Mouse (Mus musculus) frontal cortex, postnatal 10 days (tissue): ENCODE measurements at regions not wholly inside any gene's neighbourhood (a gene's known extent, or its start where the extent isn't known, plus 50 kb on each side); places are given as distances from the start of the nearest gene placed in this dataset.

Experiments
- DNase-seq, 2 experiments: peaks; one replicate each; pipeline ENCODE4 v3.0.0; 2022; ENCODE audit warnings: low spot score in 2 of 2, mixed read lengths in 1 of 2

DNA sequence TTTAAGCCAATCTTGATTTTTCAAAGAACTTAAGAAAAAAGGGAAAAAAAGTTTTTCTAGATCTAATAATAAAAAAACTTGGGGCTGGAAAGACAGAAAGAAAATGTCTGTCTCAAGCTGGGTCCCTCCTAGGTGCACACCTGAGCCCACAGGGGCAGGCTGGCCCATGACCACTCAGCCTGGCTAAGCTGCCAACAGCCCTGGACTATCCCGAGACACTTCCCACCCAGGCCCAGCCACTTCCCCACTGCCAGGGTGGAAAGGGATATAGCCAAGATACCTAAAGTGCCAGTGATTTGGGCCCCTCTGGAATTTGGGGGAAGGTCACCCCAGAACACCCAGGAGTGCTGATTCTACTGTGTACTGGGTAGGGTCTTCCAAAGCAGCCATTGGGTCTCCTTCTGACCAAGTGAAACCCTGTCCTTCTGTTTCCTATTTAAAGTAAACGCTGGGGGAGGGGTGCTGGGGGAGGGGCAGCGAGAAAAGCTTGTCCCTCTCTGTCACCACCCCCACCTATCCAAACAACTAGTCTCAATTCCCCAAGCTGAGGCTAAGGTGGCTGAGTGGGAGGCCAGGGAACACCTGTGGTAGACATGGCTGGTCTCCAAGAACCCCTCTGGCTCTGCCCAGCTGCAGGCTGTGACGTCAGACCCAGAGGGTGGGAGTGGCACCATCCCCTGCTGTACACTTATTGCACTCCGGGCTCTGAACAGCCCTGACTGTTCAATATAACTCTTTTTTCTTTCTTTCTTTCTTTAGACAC lies 62.6 kb downstream of the Mcfd2 start:
- no peak for DNase-seq

DNA sequence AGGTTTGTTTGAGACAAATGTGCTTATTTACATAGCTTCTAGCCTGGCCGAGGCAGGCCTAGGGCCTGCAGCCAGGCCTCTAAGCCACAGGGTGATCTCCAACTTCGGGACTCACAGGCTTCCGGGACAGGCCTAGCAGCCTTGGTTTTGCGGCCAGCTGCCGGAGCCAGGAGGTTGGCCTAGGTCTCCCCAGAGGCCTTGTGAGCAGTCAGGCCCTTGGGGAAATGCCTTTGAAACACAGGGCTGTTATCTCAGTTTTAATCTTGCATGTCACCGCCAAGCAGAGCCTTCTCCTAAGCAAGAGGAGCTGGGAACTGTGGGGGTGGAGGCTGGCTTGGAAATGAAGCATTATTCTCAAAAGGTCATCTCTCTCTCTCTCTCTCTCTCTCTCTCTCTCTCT lies 63.2 kb downstream of the Mcfd2 start:
- DNase-seq: peak in 1 of 2 experiments; percentile 22

DNA sequence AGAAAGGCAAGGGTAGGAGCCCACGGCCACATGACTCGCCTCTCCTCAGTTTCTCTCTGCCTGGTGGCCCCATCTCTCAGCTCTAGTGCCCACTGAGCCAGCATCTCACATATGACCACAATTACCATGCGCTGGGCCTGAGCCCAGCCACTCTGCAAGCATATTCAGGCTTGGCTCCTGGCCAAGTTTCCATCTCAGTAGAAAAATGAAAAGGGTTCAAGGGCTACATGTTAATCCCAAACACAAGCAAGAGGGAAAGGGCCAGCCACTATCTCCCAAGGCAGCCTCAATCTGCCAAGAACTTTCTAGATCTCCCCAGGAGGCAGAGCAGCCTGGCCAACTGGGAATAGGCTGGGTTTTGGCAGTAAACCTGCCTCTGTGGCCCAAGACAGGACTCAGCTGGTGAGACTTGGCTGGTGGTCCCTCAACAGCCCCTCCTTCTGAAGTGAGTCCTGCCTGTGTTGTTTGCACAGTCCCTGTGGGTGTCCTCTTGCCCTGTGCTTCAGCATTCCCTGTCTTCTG lies 65.0 kb downstream of the Mcfd2 start:
- peak in 1 of 2 experiments; percentile 20 for DNase-seq

DNA sequence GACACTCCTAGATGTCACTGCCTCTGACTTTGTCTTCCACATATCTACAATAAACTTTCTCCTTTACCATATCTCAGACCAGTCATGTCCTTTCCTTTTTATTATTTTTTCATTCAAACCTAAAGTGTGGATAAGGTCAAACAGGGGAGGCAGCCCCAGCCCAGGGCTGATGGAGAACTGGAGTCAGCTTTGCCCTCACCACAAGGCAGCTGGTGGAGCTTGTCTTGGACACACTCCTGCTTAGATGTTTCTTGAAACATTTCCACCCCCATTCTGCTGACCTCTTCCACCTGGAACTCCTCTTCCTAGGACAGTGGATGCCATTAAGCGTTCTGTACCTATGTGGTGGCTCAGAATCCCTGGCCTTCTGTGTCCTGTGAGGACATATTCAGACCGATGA lies 65.6 kb downstream of the Mcfd2 start:
- no peak for DNase-seq

DNA sequence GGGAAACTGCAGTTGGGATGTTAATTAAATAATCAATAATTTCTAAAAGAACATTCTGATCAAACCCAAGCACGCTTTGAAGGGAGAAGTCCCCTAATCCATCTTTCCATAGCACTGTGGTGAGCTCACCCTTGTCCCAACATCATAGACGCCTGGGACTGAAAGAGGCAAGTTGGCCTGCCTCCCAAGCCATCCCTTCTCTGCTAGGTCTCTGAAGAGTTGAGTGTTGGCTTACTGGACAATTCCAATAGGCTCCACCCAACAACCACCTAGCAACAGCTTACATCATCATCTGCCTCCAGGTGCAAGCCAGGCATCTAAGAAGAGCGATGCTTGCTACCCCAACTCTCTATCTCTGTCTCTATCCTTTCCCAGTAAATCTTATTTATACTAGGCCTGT lies 66.6 kb downstream of the Mcfd2 start:
- no peak for DNase-seq

DNA sequence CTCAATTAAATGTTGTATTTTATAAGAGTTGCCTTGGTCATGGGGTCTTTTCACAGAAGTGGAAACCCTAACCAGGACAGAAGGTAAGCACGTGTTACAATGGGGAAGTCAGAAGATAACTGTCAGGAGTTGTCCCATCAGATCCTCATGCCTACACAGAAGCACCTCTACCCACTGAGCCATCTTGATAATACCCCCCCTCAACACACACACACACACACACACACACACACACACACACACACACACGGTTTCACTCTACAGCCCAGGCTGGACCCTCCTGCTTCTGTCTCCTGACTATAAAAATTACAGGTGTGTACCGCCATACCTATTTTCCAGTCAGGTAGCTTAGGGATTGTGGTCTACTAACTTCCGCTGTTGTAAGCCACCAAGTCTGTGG lies 68.3 kb downstream of the Mcfd2 start:
- no peak for DNase-seq

DNA sequence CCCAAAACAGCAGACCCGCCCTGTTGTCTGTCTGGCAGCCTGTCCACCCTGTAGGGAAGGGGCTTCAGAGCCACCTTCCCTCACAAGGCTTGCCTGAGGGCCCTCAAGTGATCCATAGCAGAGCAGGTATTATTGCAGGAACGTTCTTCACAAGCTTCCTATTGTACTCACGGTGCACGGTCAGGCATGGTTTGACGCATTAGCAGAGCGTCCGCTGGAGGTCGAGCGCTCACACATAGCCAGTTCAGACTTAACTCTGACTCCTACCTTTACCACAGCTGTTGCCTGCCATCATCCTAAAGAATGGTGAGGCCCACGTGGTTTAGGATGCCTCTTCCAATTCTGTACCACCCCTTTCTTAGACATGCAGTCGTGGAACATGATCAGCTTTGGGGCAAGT lies 71.1 kb downstream of the Mcfd2 start:
- no peak for DNase-seq

DNA sequence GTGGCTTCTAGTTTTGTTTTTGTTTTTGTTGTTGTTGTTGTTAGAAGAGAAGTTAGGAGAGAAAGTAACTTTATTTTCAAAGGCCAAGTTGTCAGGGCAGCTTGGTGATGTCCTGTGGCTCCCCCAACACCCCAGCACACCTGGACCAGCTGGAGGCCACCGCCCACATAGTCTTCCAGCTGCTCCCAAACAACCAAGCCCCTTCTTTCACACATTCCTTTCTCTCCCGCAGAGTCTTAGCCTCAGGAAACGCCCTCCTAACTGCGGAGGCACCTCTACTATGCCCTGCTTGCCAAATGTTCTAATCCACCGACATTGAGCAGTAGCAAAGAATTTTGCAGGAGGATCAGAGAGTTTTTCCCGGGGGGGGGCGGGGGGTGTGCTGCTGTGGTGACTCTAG lies 72.3 kb downstream of the Mcfd2 start:
- DNase-seq: no peak

DNA sequence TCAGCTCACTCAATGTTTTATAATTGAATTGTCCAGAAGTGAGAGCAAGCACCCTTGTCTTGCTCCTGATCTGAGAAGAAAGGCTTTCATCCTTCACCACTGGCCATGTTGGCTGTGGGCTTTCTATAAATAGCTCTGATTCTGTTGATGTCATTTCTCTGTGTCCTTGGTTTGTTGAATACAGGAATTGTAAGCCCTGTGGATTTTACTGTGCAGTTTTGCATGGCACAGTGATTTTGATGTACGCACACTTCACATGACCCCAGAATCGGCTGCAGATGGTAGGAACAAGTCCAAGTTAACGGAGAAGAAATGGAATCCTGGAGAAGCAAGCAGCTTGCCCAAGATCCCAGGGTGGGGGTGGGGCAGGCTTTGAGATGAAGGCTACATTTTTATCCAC lies 76.1 kb downstream of the Mcfd2 start:
- DNase-seq: no peak
